Mouse (Mus musculus) embryo, embryonic 9.5 days (tissue): ENCODE results near the gene Gpam.

Experiments
- DNase-seq: peaks from one replicate; pipeline ENCODE4 v3.0.0-alpha.2; 2017; ENCODE audit errors: extremely low spot score

Gene Gpam

GRCm38 (mm10) chr19:55139301-55139700 is 12.3 kb upstream of the Gpam start:
- no peak for DNase-seq

DNA sequence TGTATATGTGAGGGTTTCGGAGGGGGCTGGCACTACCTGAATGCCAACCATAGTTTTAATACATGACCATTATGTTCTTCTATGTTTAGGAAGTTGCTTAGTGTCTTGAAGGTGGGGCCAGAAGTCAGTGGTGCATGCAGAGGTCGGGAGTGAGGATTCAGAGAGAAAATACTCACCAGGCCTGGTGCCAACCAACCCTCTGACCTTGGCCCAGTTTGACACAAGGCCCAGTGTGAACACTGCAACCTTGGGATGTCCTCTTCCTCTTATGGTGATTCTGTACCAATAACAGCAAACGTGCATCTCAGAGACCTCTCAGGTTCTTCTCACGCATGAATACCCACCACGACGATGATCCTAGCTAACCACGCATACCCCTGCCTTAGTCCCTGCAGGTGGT is 11.5 kb upstream of the Gpam start:
- no peak for DNase-seq

DNA sequence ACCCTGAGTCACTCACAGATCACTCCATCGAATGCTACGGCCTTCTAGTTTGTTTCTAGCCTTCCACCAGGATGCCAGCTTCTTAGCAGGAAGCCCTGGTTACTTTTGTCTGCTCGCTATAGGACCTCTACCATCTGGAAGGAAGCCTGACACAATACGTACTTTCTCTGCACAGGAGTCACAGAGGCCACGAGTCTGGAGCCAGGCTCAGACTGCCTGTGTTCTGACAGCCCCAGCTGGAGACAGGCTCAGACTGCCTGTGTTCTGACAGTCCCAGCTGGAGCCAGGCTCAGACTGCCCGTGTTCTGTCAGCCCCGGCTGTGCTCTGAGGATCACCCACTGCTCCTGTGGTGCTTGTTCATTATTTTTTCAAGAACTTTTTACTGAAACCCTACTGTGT is 10.8 kb upstream of the Gpam start:
- DNase-seq = no peak

- no peak for DNase-seq
Measured at GRCm38 (mm10) chr19:55136693-55137427, 9.8 kb upstream of the Gpam start.

- no peak for DNase-seq
Measured at GRCm38 (mm10) chr19:55135918-55136317, 8.9 kb upstream of the Gpam start.

DNA sequence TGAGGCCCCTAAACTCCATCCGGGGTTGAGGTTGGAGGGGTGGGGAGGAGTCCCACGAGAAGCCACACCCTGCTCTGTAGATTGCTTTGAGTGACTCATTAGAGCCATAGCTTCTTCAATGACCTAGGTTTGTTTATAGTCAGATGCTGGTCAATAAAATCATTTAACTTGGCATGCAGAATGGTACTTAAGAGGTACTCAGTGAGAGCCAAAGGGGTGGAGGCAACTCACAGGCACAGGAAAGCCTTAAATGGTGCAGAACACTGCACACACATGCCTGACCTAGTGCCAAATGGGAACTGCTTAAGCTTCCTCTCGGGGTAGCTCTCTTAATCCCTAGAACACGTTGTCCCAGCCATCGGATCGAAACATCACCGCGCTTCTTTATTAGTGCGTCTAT is 7.5 kb upstream of the Gpam start:
- no peak for DNase-seq

GRCm38 (mm10) chr19:55132476-55132875 is 5.4 kb upstream of the Gpam start:
- DNase-seq = no peak

- no peak for DNase-seq
Measured at GRCm38 (mm10) chr19:55131747-55132146, 4.7 kb upstream of the Gpam start.

DNA sequence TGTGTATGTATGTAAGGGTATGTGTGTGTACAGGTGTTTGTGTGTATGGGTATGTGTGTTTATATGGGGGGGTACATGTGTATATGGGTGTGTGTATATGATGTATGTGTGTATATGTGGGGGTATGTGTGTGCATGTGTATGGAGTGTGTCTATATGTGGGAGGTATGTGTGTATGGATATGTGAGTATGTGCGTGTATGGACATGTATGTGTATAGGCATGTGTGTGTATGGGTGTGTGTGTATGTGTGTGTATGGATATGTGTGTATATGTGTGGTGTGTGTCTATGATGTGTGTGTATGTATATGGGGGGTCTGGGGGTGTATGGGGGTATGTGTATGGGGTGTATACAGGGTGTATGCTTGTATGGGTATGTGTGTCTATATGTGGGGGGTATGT is 1.4 kb upstream of the Gpam start:
- DNase-seq = no peak

- no peak for DNase-seq
Measured at GRCm38 (mm10) chr19:55125456-55125855, 1.6 kb downstream of the Gpam start.

DNA sequence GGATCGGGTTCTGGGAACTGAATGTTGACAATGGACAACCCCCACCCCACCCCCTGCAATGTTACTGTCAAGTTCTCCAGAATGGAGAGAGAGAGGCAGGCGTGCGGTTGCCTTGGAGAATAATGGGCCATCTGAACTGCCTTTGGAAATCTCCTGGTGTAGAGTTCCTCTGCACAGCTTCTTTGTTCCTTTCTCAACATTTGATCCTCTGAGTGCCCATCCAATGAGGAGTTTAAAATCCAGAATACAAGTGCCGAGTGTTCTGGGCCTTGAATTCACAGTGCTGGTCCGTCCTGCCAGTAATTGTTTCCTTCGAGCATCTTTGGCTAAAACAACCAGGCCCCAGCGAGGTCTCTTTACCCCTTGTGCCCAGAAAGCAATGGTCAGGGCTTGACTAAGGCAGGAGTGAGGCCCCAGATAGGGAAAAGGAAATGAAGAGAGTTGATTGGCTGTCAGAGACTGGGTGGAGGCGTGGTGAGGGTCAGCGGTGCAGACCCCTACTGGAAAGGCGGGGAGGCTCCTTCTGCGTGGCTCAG is 4.0 kb downstream of the Gpam start:
- peak; percentile 38 for DNase-seq

DNA sequence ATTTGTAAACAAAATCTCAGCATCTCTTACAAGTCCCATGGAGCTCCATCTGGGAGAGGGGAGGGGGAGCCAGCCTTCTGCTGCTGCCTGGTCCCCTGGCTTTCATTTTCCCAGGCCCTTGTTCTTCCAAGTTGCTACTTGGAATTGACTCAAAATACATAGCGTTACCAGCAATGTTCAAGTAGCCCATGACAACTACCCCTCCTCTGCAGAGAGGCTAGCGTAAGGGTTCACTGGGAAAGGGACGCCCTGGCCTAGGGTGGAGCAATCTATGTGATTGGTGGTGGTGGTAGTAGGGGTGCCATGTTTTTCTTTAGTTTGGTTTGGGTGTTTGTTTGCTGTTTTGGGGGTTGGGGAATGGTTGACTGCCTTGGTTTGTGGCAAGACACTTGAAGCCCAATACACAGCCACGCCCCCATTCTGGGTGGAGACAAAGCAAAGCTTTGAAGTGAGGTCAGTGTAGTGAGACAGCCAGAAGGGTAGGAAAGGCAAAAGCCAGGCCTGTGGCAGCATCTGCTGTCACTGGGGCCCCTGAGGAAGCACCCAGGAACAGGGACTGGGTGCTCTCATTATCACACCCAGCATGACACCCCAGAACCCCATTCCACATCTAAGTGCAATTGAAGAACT is 4.6 kb downstream of the Gpam start:
- peak; percentile 47 for DNase-seq

DNA sequence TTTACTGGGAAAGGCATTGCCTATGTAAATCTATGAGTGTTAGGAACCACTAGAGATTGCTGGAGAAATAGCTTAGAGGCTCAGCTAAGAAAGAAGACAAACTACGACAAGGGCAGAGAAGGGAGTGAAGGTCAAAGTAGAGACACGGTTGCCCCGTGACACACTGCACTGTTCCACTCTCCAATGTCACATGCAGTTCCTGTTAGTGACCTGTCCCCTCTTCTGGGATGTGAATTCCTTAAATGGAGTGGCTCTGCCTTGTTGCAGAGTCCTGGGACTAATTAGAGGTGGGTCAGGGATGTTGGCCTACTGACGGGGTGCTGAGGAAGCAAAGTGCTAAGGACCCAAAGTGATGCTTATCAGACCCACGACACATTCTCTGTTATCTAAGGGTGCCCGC is 5.2 kb downstream of the Gpam start:
- DNase-seq = no peak

DNA sequence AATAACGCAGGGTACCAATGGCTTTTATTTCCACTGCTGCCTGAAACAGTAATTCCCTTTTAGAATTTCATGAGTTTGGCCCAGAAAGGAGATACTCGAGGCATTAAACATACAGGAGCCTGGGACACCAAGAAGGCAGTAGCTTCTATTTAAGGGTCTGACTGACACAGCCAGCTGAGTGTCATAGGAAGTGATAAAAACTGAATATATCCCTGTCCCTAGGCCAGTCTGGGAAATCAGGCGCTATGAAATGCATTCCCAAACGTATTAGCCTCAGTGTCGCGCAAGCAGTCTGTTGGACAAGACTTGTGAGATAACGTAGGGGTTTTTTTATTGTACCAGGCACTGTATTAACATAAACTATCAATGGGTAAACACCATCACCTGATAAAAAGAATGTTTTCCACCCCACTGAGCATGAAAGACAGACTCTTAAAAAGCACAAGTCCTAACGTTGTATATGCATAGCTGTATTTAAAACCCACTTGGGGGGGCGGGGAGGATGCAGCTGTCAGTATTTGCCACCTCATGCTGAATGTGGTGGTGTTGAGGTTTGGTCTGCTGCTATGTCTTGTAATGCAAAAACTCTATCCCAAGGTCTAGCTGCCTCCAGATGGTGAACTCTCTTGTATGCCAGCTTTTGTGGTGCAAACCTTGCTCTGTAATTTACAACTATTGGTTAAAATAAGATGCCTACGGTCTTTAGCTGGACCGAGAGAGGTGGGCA is 6.4 kb downstream of the Gpam start:
- no peak for DNase-seq

- no peak for DNase-seq
Measured at GRCm38 (mm10) chr19:55119541-55119940, 7.5 kb downstream of the Gpam start.

- no peak for DNase-seq
Measured at GRCm38 (mm10) chr19:55117991-55118390, 9.0 kb downstream of the Gpam start.

DNA sequence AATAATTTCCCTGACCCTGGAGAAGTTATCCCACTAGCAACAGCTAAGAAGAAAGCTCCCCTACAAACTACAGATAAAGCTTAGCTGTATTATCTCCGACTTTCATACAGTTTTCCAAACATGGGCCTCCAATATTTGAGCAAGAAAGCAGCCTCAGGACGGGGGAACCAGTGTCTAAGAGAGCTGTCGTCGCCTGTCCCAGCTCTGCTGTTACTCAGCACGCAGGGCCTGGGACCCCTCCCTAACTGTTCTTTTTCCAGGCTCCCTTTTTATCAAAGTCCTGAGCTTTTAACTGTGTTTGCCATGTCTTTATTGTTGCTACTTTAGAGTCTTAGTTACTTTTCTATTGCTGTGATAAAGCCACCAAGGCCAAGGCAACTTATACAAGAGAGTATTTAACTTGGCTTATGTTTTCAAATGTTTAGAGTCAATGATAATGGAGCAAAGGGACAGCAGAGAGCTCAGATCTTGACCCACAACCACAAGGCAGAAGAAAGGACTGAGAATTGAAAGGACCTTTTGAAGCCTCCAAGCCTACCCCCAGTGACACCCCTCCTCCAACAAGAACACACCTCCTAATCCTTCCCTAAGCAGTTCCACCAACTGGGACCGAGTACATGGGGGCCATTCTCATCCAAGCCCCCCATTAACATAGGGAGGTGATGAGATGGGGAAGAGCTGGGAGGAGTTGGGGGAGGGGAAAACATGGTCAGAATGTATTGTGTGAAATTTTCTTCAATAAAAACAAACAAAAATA is 9.8 kb downstream of the Gpam start:
- no peak for DNase-seq

GRCm38 (mm10) chr19:55115532-55115931 is 11.5 kb downstream of the Gpam start:
- no peak for DNase-seq

DNA sequence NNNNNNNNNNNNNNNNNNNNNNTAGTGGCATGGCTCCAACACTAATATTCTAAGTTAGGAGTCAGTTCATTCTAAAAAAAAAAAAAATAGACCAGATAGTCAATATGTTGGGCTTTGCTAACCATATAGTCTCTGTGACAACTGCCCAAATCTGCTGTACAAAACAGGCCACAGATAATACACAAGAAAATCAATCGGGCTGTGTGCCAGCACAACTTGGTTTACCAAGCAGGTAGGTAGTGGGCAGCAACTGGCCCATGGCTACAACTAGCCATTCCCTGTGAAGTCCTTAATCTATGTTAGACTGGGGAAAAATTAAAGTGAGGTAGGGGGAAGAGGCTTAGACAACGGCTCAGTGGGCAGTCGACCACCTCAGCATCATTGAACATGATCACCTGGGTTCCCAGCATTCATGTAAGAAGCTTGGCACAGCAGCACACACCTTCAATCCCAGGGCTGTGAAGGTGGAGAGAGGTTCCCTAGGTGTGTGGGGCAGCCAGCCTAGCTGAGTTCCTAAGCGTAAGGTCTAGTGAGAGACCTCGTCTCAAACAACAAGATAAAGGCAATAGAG is 12.1 kb downstream of the Gpam start:
- no peak for DNase-seq

- DNase-seq = no peak
Measured at GRCm38 (mm10) chr19:55107896-55108295, 19.1 kb downstream of the Gpam start.

DNA sequence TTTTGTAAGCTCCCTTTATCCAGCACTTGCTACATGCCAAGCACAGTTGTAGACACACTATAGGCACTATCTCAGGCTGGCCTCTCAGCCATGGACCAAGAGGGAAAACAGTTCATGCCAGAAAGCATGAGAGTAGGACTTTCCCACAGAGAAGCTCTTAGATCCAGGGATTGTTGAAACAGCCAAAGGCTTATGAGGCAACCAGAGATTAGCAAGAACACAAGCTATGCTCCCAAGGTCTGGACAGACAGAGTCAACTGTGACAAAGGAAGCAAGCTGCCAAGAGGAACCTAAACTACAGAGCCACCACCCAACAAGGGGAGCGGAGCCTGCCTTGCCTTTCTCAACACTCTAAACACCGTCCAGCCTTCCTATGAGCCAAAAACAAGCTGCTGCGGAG is 21.1 kb downstream of the Gpam start:
- no peak for DNase-seq
